Mouse (Mus musculus) common myeloid progenitor, adult 5-6 weeks (primary cell): ENCODE measurements around the gene Tspan7. TPM values are rescaled to one million over a fixed set of nuclear protein-coding genes. Genes with fewer than 3 reads are reported as not detected.

Experiments
- ATAC-seq: replicated peaks from 2 replicates; pipeline ENCODE4 v1.8.0; 2016; ENCODE audit warnings: low read depth, mild to moderate bottlenecking, moderate TSS enrichment, inconsistent platforms; ENCODE audit not compliant: poor library complexity, severe bottlenecking
- total RNA-seq: library from RNA; stranded (forward); fragments of 200-1000, 187-1606 nt; gene quantifications from 2 replicates; pipeline ENCODE4 v1.2.3, GENCODE M21; 2017

Tspan7 gene
- total RNA-seq, 1 experiment from 2014 or later: not detected

- ATAC-seq: no peak
Observed at GRCm38 (mm10) chrX:10539482-10540166, 54.7 kb downstream of the Tspan7 start.

DNA sequence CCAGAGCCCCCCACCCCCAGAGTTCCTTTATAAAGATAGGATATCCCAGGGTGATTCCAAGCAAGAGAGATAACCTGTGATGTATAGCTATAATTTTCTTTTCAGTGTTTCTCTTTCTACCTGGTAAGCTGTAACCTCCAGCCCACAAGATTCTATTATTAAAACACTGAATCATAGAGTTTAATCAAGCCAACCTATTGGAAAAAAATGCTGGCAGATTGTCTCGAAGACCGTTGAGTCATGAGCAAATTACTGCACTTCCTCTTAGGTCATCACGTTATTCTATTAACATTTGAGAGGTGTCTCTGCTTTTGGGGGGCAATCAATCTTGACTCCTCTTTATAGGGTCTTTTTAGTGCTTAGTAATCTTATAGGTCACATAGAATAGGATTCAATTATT is 61.9 kb downstream of the Tspan7 start:
- ATAC-seq: no peak

DNA sequence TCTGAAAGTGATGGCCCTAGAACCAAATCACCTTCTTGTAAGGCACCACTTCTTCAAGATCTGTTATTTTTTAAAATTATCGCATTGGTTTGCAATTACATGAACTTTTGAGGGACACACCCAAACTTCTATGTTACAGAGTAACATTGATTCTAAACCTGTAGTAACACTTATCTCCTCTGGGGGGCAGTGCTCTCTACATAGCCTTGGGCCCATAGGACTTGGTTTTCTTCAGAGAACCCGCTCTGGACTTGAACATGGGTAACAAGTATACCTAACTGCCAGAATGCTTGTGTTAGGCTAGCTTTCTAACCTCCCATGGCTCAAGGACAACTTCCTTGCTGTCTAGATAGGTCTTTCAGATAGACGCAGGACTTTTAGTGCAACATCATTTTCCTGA is 64.8 kb downstream of the Tspan7 start:
- no peak for ATAC-seq

DNA sequence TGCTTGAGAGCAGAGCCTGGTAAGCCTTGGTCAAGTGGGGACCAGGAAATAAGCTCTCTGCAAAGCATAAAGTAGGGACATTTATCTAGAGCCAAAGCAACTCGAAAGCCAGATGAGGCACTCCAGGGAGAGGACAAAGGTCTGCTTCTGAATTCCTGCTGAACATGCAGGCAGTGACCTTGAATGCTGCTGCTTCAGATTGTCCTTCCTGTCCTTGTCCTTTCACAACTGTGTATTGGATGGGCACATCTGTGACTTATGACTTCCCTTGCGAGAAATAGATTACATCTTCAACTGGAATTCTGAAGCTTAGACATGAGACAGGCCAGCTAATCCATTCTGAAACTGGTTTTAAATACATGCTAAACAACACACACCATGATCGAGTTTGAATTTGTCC is 71.9 kb downstream of the Tspan7 start:
- ATAC-seq: no peak

- no peak for ATAC-seq
Observed at GRCm38 (mm10) chrX:10557596-10557995, 72.6 kb downstream of the Tspan7 start.

DNA sequence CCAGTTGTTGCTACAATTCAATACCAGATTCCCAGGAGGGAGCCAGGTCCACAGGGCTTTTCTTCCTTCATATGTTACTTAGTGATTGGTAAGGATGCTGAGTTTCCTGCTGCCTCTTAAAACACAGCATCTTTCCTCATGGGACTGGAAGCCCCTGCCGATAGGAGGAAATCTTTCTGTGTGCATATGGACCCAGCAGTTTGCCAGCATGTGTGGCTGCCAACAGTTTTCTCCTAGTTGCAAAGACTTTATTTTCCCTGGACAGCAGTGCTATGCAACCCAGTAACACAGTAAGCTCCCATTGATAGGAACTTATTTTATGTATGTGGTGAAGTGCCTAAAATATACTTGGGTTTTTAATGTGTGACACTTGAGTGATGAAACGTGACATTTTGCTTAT is 73.7 kb downstream of the Tspan7 start:
- ATAC-seq: no peak

DNA sequence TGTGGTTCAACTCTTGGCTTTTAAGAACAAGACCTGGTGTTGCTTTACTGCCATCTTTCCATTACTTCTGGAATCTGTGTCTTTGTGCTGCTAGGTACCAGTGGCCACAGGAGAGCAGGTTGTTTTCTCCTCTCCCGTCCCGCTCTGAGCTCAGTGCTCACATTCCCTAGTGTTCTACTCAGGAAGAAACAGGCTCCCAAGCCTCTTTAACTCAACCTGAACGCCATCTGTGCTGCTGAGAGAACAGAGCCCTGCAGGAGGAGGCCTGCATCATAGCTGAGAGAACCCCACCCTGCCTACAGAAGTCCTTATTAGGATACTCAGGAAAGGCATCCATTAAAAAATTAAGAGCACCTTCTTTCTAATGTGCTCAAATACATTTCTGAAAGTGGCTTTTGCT is 80.9 kb downstream of the Tspan7 start:
- ATAC-seq: no peak

DNA sequence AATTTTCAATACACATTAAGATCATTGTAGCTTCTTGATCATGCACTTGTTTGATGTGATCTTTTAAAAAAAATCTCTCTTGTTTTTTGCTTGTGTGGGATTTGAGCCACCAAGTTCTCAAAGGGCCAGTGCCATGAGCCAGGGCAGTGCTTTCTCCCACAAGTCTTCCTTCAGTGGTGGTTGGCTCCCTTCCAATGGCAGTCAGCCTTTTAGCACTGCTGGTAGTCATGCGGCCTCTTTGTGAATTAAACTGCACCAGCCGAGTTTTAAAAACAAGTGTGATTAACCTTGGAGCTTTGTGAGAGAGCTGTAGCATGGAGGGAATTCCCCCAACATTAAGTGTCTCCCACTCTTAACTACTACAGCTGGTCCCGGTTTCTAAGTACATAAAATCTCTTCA is 89.6 kb downstream of the Tspan7 start:
- no peak for ATAC-seq

- no peak for ATAC-seq
Observed at GRCm38 (mm10) chrX:10575406-10575805, 90.4 kb downstream of the Tspan7 start.

GRCm38 (mm10) chrX:10576349-10576748 is 91.4 kb downstream of the Tspan7 start:
- no peak for ATAC-seq

GRCm38 (mm10) chrX:10577356-10577755 is 92.4 kb downstream of the Tspan7 start:
- no peak for ATAC-seq

DNA sequence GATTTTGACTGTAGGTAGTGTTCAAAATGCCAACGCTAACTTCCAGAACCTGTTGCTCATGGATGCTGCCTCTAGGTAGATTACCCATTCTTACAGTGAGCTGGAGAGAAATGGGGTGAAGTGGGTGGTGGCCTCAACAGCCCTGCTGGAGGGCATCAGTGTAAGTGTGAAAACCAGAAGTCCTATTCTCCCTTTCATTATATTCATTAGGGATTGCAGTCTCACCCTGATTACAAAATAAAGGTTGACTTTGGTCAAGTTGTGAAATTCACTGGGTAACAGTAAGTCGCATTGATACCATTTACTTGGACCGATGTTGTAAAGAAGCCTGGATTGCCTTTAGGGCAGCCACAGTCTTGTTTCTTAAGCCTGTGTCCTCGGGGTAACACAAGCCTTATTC is 97.8 kb downstream of the Tspan7 start:
- no peak for ATAC-seq

GRCm38 (mm10) chrX:10592244-10592643 is 107.3 kb downstream of the Tspan7 start:
- ATAC-seq: no peak

DNA sequence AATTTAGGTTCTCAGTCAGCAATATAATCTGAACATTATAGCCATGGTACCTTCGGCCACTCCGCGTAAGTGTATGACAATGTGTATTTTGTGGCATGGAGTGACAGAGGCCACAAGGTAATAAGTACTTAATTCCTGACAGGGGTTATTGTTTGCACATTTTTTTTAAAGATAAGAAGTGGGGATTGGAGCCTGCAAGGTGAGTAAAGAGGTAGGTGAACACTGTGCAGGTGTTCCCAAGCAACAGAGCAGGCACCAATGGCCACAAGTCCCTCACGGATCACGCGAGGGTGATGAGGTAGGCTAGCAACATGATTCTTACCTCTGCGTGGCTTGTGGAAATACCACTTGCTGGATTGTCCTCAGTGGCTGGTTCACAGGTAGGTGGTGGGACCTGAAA is 108.6 kb downstream of the Tspan7 start:
- ATAC-seq: no peak

- no peak for ATAC-seq
Observed at GRCm38 (mm10) chrX:10617119-10617518, 132.2 kb downstream of the Tspan7 start.

GRCm38 (mm10) chrX:10641062-10641461 is 156.1 kb downstream of the Tspan7 start:
- no peak for ATAC-seq

Other genes with a start within 250 kb of the Tspan7 start
- not detected in 2 replicates for gene Otc, start 232.9 kb upstream of the Tspan7 start, total RNA-seq
- gene Mid1ip1, start 229.9 kb downstream of the Tspan7 start, total RNA-seq: 42.1 and 45.8 TPM in 2 replicates